Mouse (Mus musculus) layer of hippocampus, postnatal 10 days (tissue): Measurements from ENCODE around the gene Zfp493. TPM values are rescaled to one million over a fixed set of nuclear protein-coding genes. Genes with fewer than 3 reads are reported as not detected.

Source experiments
- total RNA-seq, 2 experiments: library from RNA; stranded (reverse); gene quantifications; 2 replicates each; pipeline ENCODE4 v1.2.3; 2021

Zfp493 gene
- total RNA-seq, 2 experiments from 2014 or later, result 3.0 to 3.6 TPM

Other genes with a start within 250 kb of the Zfp493 start
- 1 to 10 TPM; 7.4 to 9.7 TPM for gene Zfp748, start 225.9 kb upstream of the Zfp493 start, total RNA-seq
- 1 to 10 TPM; 8.6 to 9.0 TPM for gene Zfp729b, start 170.0 kb upstream of the Zfp493 start, total RNA-seq
- gene Gm49345, start 141.9 kb upstream of the Zfp493 start, total RNA-seq, result 1 to 10 TPM in 1 of 2 experiments, not detected in 1; 1.4 TPM
- gene Zfp729a, start 141.9 kb upstream of the Zfp493 start, total RNA-seq, result 1 to 10 TPM; 8.0 to 9.0 TPM
- gene Zfp738, start 92.6 kb upstream of the Zfp493 start, total RNA-seq, result 10 to 100 TPM; 21.4 to 22.8 TPM
- 10 to 100 TPM; 14.8 to 16.1 TPM for gene Zfp65, start 50.5 kb upstream of the Zfp493 start, total RNA-seq
- 1 to 10 TPM; 5.5 to 6.9 TPM for gene Zfp85, start 24.5 kb upstream of the Zfp493 start, total RNA-seq
- 1 to 10 TPM; 7.8 to 9.3 TPM for gene Zfp273, start 34.0 kb downstream of the Zfp493 start, total RNA-seq
- gene Gm10037, start 51.4 kb downstream of the Zfp493 start, total RNA-seq, result 1 to 10 TPM; 7.4 to 8.4 TPM
- not detected for gene BC048507, start 83.6 kb downstream of the Zfp493 start, total RNA-seq